Mouse (Mus musculus): ENCODE measurements around the gene Mettl1. TPM values are rescaled to one million over a fixed set of nuclear protein-coding genes. Genes with fewer than 3 reads are reported as not detected.

The Mettl1 gene
- polyA plus RNA-seq, 1 experiment from 2014 or later = 44.0 TPM

DNA sequence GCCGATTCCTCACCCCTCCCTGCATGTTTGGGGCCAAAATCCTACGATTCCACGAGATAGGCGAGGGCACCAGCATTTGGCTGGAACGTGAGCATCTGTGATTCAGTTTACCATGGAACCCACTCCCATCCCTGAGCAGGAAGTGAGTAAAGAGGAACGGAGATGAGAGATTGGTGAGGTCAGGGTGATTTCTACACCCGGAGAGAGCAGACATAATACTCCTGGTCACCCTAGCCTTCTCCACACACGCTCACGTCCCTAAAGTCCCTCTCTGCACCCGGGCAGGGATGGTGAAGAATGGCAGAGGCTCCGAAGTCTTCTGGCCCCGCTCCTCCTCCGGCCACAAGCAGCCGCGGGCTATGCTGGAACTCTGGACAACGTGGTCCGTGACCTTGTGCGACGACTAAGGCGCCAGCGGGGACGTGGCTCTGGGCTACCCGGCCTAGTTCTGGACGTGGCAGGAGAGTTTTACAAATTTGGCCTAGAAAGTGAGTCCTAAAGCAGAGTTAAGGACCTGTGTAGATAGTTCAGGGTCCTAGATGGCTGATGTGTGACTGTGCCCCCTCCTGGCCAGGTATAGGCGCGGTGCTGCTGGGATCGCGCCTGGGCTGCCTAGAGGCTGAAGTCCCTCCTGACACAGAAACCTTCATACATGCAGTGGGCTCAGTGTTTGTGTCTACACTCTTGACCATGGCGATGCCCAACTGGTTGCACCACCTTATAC lies 8.3 kb downstream of the Mettl1 start:
- Histone ChIP-seq H3K27ac (ENCODE audit: low read depth, low read length) (no peak overlapping the region), H3K9ac (ENCODE audit: low read length) (no peak overlapping the region; the same call in 1 of the 2 replicates), H3K4me1 (replicated peaks; ENCODE audit: control insufficient read depth, insufficient read depth, low read length) (peaks cover 6% of the 10 kb centered on the region; the same call in 1 of the 2 replicates), H3K27me3 (ENCODE audit: control insufficient read depth, insufficient read depth, low read length) (peaks cover 36% of the 10 kb centered on the region), H3K9me3 (ENCODE audit: control insufficient read depth, low read length) (no peaks in the 10 kb centered on the region), H3K4me2 (ENCODE audit: low read depth, low read length, severe bottlenecking) (no peak overlapping the region), H3K36me3 (ENCODE audit: control insufficient read depth, insufficient read depth, low read length) (no peaks in the 10 kb centered on the region), H3K4me3 (ENCODE audit: low read depth, low read length) (peak overlapping the region; percentile 5; the same call in 1 of the 2 replicates)
- ATAC-seq (replicated peaks; ENCODE audit: low FRiP score) (no peak), DNase-seq (ENCODE audit: low spot score) (peak; percentile 54)
- 3% methylated on average over 29 of the region's 29 CpGs for WGBS

- Histone ChIP-seq H3K36me3 (ENCODE audit: control insufficient read depth, insufficient read depth, low read length) (no peaks in the 10 kb centered on the region), H3K9me3 (ENCODE audit: control insufficient read depth, low read length) (no peaks in the 10 kb centered on the region), H3K27ac (ENCODE audit: low read depth, low read length) (no peak overlapping the region), H3K9ac (ENCODE audit: low read length) (no peak overlapping the region), H3K27me3 (ENCODE audit: control insufficient read depth, insufficient read depth, low read length) (peaks cover 36% of the 10 kb centered on the region), H3K4me3 (ENCODE audit: low read depth, low read length) (no peak overlapping the region), H3K4me1 (replicated peaks; ENCODE audit: control insufficient read depth, insufficient read depth, low read length) (peaks cover 6% of the 10 kb centered on the region; the same call in 1 of the 2 replicates), H3K4me2 (ENCODE audit: low read depth, low read length, severe bottlenecking) (no peak overlapping the region)
- WGBS = 21% methylated on average over 10 of the region's 10 CpGs
- no peak; the same call in 1 of the 2 replicates for ATAC-seq (replicated peaks; ENCODE audit: low FRiP score)
- no peak for DNase-seq (ENCODE audit: low spot score)
These were observed 8.9 kb downstream of the Mettl1 start for GRCm38 (mm10) chr10:127050119-127050474.

DNA sequence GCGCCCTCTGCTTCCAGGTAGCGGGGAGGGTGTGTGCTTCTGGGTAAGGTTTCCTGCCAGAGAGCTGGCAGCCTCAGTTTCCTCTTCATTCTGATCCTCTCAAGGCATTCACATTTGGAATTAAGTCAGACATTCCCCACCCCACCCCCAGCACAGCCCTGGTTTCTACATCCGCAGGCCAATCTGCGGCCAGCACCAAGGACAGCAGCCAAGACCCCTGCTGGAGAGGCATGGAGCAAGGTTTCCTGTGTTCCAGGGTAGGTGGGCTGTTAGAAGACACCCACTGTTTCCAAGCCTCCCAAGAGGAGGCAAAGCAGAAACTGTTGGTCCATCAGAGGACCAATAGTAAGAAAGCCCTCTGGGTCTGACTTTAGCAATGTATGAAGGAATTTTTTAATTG lies 13.4 kb downstream of the Mettl1 start:
- no peak overlapping the region for H3K27ac ChIP-seq (ENCODE audit: low read depth, low read length)
- H3K36me3 ChIP-seq (ENCODE audit: control insufficient read depth, insufficient read depth, low read length) = peaks cover 5% of the 10 kb centered on the region; the same call in 1 of the 2 replicates
- peaks cover 15% of the 10 kb centered on the region for H3K27me3 ChIP-seq (ENCODE audit: control insufficient read depth, insufficient read depth, low read length)
- no peak for DNase-seq (ENCODE audit: low spot score)
- H3K4me1 ChIP-seq (replicated peaks; ENCODE audit: control insufficient read depth, insufficient read depth, low read length) = no peaks in the 10 kb centered on the region; the same call in 1 of the 2 replicates
- ATAC-seq (replicated peaks; ENCODE audit: low FRiP score) = no peak
- H3K4me2 ChIP-seq (ENCODE audit: low read depth, low read length, severe bottlenecking) = no peak overlapping the region
- no peaks in the 10 kb centered on the region for H3K9me3 ChIP-seq (ENCODE audit: control insufficient read depth, low read length)
- WGBS = 70% methylated on average over 4 of the region's 4 CpGs
- H3K9ac ChIP-seq (ENCODE audit: low read length) = no peak overlapping the region
- H3K4me3 ChIP-seq (ENCODE audit: low read depth, low read length) = no peak overlapping the region

- Histone ChIP-seq H3K9me3 (ENCODE audit: control insufficient read depth, low read length) (no peaks in the 10 kb centered on the region), H3K4me2 (ENCODE audit: low read depth, low read length, severe bottlenecking) (no peak overlapping the region), H3K27ac (ENCODE audit: low read depth, low read length) (no peak overlapping the region), H3K4me3 (ENCODE audit: low read depth, low read length) (no peak overlapping the region), H3K9ac (ENCODE audit: low read length) (no peak overlapping the region), H3K27me3 (ENCODE audit: control insufficient read depth, insufficient read depth, low read length) (peaks cover 7% of the 10 kb centered on the region), H3K4me1 (replicated peaks; ENCODE audit: control insufficient read depth, insufficient read depth, low read length) (no peaks in the 10 kb centered on the region; the same call in 1 of the 2 replicates), H3K36me3 (ENCODE audit: control insufficient read depth, insufficient read depth, low read length) (peaks cover 5% of the 10 kb centered on the region; the same call in 1 of the 2 replicates)
- 94% methylated on average over 8 of the region's 8 CpGs for WGBS
- ATAC-seq (replicated peaks; ENCODE audit: low FRiP score) = no peak
- DNase-seq (ENCODE audit: low spot score) = no peak
These were observed 14.2 kb downstream of the Mettl1 start for GRCm38 (mm10) chr10:127055406-127055805.

DNA sequence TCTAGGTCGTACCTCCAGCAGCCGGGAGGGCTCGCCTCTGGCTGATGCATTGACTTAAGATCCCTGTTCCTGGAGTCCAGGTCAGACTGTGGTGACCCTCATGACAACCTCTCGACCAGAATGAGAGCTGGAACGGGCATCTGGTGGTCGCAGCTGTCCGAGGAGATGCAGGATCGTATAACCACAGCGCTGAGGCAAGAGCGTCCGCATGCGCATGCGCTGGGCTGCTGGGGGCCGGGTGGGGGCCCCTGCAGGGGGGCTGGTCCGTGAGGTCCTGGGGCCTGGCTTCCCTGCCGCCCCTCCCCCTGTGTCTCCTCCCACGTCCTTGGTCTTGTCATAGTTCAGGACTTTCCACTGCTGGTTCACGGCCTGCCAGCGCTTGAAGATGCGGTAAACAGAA lies 15.3 kb downstream of the Mettl1 start:
- 92% methylated on average over 20 of the region's 20 CpGs for WGBS
- H3K36me3 ChIP-seq (ENCODE audit: control insufficient read depth, insufficient read depth, low read length) = peaks cover 5% of the 10 kb centered on the region; the same call in 1 of the 2 replicates
- no peaks in the 10 kb centered on the region for H3K27me3 ChIP-seq (ENCODE audit: control insufficient read depth, insufficient read depth, low read length)
- H3K4me3 ChIP-seq (ENCODE audit: low read depth, low read length) = no peak overlapping the region
- no peaks in the 10 kb centered on the region for H3K9me3 ChIP-seq (ENCODE audit: control insufficient read depth, low read length)
- DNase-seq (ENCODE audit: low spot score) = no peak
- no peak for ATAC-seq (replicated peaks; ENCODE audit: low FRiP score)
- H3K4me1 ChIP-seq (replicated peaks; ENCODE audit: control insufficient read depth, insufficient read depth, low read length) = peaks cover 6% of the 10 kb centered on the region; the same call in 1 of the 2 replicates
- no peak overlapping the region for H3K4me2 ChIP-seq (ENCODE audit: low read depth, low read length, severe bottlenecking)
- H3K27ac ChIP-seq (ENCODE audit: low read depth, low read length) = no peak overlapping the region
- H3K9ac ChIP-seq (ENCODE audit: low read length) = no peak overlapping the region

DNA sequence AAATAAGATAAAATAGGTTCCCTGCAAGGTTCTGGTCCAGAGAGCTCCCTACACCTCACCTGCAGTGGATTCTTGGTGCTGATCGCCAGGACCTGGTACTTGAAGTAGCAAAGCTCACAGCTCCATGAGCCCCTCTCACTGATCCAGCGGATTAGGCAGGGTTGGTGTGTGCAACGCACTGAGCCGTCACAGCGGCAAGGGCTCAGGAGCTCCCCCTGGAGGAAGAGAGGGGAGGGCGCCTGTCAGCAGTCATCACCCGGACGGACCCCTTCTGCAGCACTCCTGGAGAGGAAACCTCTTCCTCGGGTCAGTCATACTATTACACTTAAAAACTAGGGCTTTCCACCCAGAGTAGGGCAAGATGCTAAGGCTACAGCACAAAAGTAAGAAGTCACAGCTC lies 16.9 kb downstream of the Mettl1 start:
- Histone ChIP-seq H3K4me1 (replicated peaks; ENCODE audit: control insufficient read depth, insufficient read depth, low read length) (peaks cover 6% of the 10 kb centered on the region; the same call in 1 of the 2 replicates), H3K4me2 (ENCODE audit: low read depth, low read length, severe bottlenecking) (peak overlapping the region; percentile 97), H3K36me3 (ENCODE audit: control insufficient read depth, insufficient read depth, low read length) (peaks cover 5% of the 10 kb centered on the region; the same call in 1 of the 2 replicates), H3K4me3 (ENCODE audit: low read depth, low read length) (peak overlapping the region; percentile 96), H3K27me3 (ENCODE audit: control insufficient read depth, insufficient read depth, low read length) (no peaks in the 10 kb centered on the region), H3K9me3 (ENCODE audit: control insufficient read depth, low read length) (no peaks in the 10 kb centered on the region), H3K27ac (ENCODE audit: low read depth, low read length) (no peak overlapping the region), H3K9ac (ENCODE audit: low read length) (peak overlapping the region; percentile 95; the same call in 1 of the 2 replicates)
- ATAC-seq (replicated peaks; ENCODE audit: low FRiP score) = peak; percentile 39; the same call in 1 of the 2 replicates
- DNase-seq (ENCODE audit: low spot score) = peak; percentile 92
- 2% methylated on average over 9 of the region's 9 CpGs for WGBS

DNA sequence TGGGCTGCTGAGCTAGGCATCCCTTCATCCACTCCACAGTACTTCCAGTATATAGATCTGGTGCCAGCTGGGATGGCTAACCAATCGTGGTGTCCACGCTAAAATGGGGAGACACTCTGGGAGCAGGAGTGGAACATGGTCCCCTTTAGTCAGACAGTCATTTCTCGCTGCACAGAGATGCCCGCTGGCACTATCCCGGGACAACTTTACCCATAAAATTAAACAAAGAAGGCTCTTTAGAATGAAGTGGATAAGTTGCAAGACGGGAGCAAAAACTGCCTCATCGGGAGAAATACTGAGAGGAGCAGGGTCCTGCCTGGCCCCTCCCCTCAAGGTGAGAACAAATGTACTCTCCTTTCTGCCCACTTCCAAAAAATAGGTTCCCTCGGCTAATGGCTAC lies 17.5 kb downstream of the Mettl1 start:
- no peak for DNase-seq (ENCODE audit: low spot score)
- Histone ChIP-seq H3K27me3 (ENCODE audit: control insufficient read depth, insufficient read depth, low read length) (no peaks in the 10 kb centered on the region), H3K27ac (ENCODE audit: low read depth, low read length) (no peak overlapping the region), H3K4me1 (replicated peaks; ENCODE audit: control insufficient read depth, insufficient read depth, low read length) (peaks cover 6% of the 10 kb centered on the region; the same call in 1 of the 2 replicates), H3K4me2 (ENCODE audit: low read depth, low read length, severe bottlenecking) (peak overlapping the region; percentile 97), H3K9ac (ENCODE audit: low read length) (peak overlapping the region; percentile 95), H3K9me3 (ENCODE audit: control insufficient read depth, low read length) (no peaks in the 10 kb centered on the region), H3K4me3 (ENCODE audit: low read depth, low read length) (peak overlapping the region; percentile 96), H3K36me3 (ENCODE audit: control insufficient read depth, insufficient read depth, low read length) (peaks cover 5% of the 10 kb centered on the region; the same call in 1 of the 2 replicates)
- WGBS = 5% methylated on average over 8 of the region's 8 CpGs
- ATAC-seq (replicated peaks; ENCODE audit: low FRiP score) = no peak

DNA sequence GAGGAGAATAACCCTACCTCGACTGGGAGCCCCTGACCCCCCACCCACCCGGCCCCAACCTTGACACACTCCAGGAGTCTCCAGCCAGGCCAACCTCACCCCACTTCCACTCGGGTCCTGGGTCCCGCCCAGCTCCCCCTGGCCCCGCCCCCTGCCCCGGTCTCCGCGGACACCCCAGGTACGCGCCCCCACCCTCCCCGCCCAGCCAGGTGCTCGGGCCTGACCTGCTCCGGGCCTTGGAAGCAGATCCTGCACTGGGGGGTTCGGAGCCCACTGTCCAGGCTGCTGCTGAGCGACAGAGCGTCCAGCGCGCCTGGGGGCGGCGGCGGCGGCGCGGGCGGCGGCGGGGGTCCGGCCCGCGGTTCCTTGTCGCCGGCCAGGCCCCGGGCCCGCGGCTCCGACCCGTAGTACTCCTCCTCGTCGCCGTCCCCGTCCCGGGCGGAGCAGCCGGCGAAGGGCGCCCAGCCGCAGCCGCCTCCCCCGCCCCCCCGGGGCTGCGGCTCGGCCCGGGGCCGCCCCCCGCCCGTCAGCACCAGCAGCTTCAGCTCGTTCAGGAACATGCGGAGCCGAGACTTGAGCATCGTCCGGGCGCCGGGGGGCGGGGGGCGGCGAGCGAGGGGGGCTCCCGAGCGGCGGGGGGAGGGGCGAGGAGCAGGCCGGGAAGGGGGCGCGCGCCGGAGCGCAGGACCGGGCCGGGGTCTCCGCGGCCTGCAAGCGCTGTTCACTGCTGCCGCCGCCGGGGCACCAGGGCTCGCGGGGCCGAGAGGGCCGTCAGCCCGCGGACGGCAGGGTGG lies 18.2 kb downstream of the Mettl1 start:
- ATAC-seq (replicated peaks; ENCODE audit: low FRiP score) = 0 out of 2 replicates have a peak, but pooled peaks have one; percentile 8
- peak overlapping the region; percentile 97 for H3K4me2 ChIP-seq (ENCODE audit: low read depth, low read length, severe bottlenecking)
- H3K4me3 ChIP-seq (ENCODE audit: low read depth, low read length) = peak overlapping the region; percentile 96
- H3K27ac ChIP-seq (ENCODE audit: low read depth, low read length) = peak overlapping the region; percentile 87
- peak; percentile 79 for DNase-seq (ENCODE audit: low spot score)
- no peaks in the 10 kb centered on the region for H3K27me3 ChIP-seq (ENCODE audit: control insufficient read depth, insufficient read depth, low read length)
- WGBS = under 1% methylated on average over 60 of the region's 92 CpGs
- peaks cover 5% of the 10 kb centered on the region; the same call in 1 of the 2 replicates for H3K36me3 ChIP-seq (ENCODE audit: control insufficient read depth, insufficient read depth, low read length)
- peaks cover 6% of the 10 kb centered on the region; the same call in 1 of the 2 replicates for H3K4me1 ChIP-seq (replicated peaks; ENCODE audit: control insufficient read depth, insufficient read depth, low read length)
- H3K9me3 ChIP-seq (ENCODE audit: control insufficient read depth, low read length) = no peaks in the 10 kb centered on the region
- peak overlapping the region; percentile 95 for H3K9ac ChIP-seq (ENCODE audit: low read length)

Measured in forebrain, embryonic 11.5 days (tissue).